Mouse (Mus musculus) ES-E14 (cell line): ENCODE measurements at regions not wholly inside any gene's neighbourhood (a gene's known extent, or its start where the extent isn't known, plus 50 kb on each side); places are given as distances from the start of the nearest gene placed in this dataset.

Source experiments
- DNase-seq: peaks from one replicate; pipeline ENCODE4 v3.0.0-alpha.2; 2013; ENCODE audit warnings: low read depth, low spot score
- H3K27ac ChIP-seq: 2 replicates; pipeline ENCODE4 v1.5.1; 2012; ENCODE audit warnings: low read depth, mild to moderate bottlenecking, low read length, moderate library complexity, mixed read lengths; ENCODE audit not compliant: poor library complexity, insufficient read depth, severe bottlenecking
- H3K36me3 ChIP-seq: 2 replicates; pipeline ENCODE4 v1.6.1; 2012; ENCODE audit warnings: mild to moderate bottlenecking, low read length, moderate library complexity, mixed read lengths; ENCODE audit not compliant: control insufficient read depth, poor library complexity, insufficient read depth, severe bottlenecking
- H3K4me1 ChIP-seq, 2 experiments: fragments of 150-350 bp in 1 of 2; sonication (generic) in 1 of 2; 2 replicates each; pipeline ENCODE4 v1.6.1; 2012; ENCODE audit warnings: low read length in 2 of 2, mild to moderate bottlenecking in 1 of 2, mixed read lengths in 1 of 2; ENCODE audit not compliant: control insufficient read depth in 2 of 2, insufficient read depth in 2 of 2, poor library complexity in 1 of 2
- H3K4me3 ChIP-seq, 2 experiments: fragments of 150-350 bp in 1 of 2; sonication (generic) in 1 of 2; 2 replicates each; pipeline ENCODE4 v1.5.1; 2012; ENCODE audit warnings: low read length in 2 of 2, low read depth in 1 of 2, mild to moderate bottlenecking in 1 of 2, mixed read lengths in 1 of 2; ENCODE audit not compliant: insufficient read depth in 1 of 2, poor library complexity in 1 of 2, severe bottlenecking in 1 of 2
- H3K9ac ChIP-seq: 2 replicates; pipeline ENCODE4 v1.6.1; 2012; ENCODE audit warnings: low read depth, mild to moderate bottlenecking, low read length, mixed read lengths; ENCODE audit not compliant: poor library complexity, insufficient read depth, severe bottlenecking
- H3K9me3 ChIP-seq: fragments of 150-350 bp; sonication (generic); 2 replicates; pipeline ENCODE4 v1.6.1; 2012; ENCODE audit warnings: low read depth, mild to moderate bottlenecking, low read length; ENCODE audit not compliant: control insufficient read depth, insufficient read depth
- CHD2 ChIP-seq: IDR thresholded peaks from 2 replicates; pipeline ENCODE4 v1.6.1; 2014; ENCODE audit warnings: mild to moderate bottlenecking, low read depth, low read length, inconsistent platforms
- HCFC1 ChIP-seq: IDR thresholded peaks from 2 replicates; pipeline ENCODE4 v1.6.1; 2012; ENCODE audit warnings: low read length, inconsistent platforms, borderline replicate concordance; ENCODE audit not compliant: insufficient read depth
- MAFK ChIP-seq: IDR thresholded peaks from 2 replicates; pipeline ENCODE4 v1.6.1; 2014; ENCODE audit warnings: mild to moderate bottlenecking, low read depth, low read length, inconsistent platforms; ENCODE audit not compliant: insufficient read depth
- ZC3H11A ChIP-seq: IDR thresholded peaks from 2 replicates; pipeline ENCODE4 v1.6.1; 2012; ENCODE audit warnings: low read depth, mild to moderate bottlenecking, inconsistent platforms, low read length, borderline replicate concordance
- ZNF384 ChIP-seq: IDR thresholded peaks from 2 replicates; pipeline ENCODE4 v1.6.1; 2012; ENCODE audit warnings: low read depth, low read length, inconsistent platforms
- in situ Hi-C, 2 experiments: fragments of 600-800 bp; cut with MboI; formaldehyde crosslinking; loops; one replicate each; pipeline ENCODE4 v1.15.1; 2025; ENCODE audit warnings: low sequenced_read_pairs in 2 of 2, inconsistent platforms in 1 of 2; ENCODE audit not compliant: unreplicated experiment in 2 of 2

GRCm38 (mm10) chr17:9540156-9540555, 118.3 kb downstream of the Gm17728 start:
- Histone ChIP-seq H3K36me3 (no peaks in the 10 kb centered on the region), H3K9ac (no peak overlapping the region), H3K27ac (no peak overlapping the region), H3K9me3 (no peaks in the 10 kb centered on the region), H3K4me1 (no peaks in the 10 kb centered on the region), H3K4me3 (no peak overlapping the region)
- DNase-seq = no peak
- TF ChIP-seq ZC3H11A (no peak), HCFC1 (no peak), CHD2 (no peak), MAFK (no peak), ZNF384 (no peak)
- in situ Hi-C loops = no loop called here

- Histone ChIP-seq H3K9ac (no peak overlapping the region), H3K4me3 (no peak overlapping the region), H3K9me3 (no peaks in the 10 kb centered on the region), H3K4me1 (no peaks in the 10 kb centered on the region), H3K36me3 (no peaks in the 10 kb centered on the region), H3K27ac (no peak overlapping the region)
- in situ Hi-C loops = no loop called here
- TF ChIP-seq HCFC1 (no peak), ZNF384 (no peak), CHD2 (no peak), ZC3H11A (no peak), MAFK (no peak)
- no peak for DNase-seq
Measured at GRCm38 (mm10) chr17:9543224-9543797, 121.5 kb downstream of the Gm17728 start.

GRCm38 (mm10) chr17:9557544-9557943, 112.0 kb downstream of the Pabpc6 start:
- H3K27ac ChIP-seq = no peak overlapping the region
- TF ChIP-seq HCFC1 (no peak), ZNF384 (no peak), MAFK (no peak), ZC3H11A (no peak), CHD2 (no peak)
- no peak overlapping the region for H3K4me3 ChIP-seq
- DNase-seq = no peak
- in situ Hi-C loops = no loop called here
- no peaks in the 10 kb centered on the region for H3K36me3 ChIP-seq
- no peaks in the 10 kb centered on the region for H3K4me1 ChIP-seq
- no peaks in the 10 kb centered on the region for H3K9me3 ChIP-seq
- H3K9ac ChIP-seq = no peak overlapping the region

- H3K4me1 ChIP-seq = no peaks in the 10 kb centered on the region
Measured at GRCm38 (mm10) chr17:9566846-9567245, 102.7 kb downstream of the Pabpc6 start.

More at GRCm38 (mm10) chr17:9566846-9567245, 102.7 kb downstream of the Pabpc6 start:
- Histone ChIP-seq H3K9me3 (no peaks in the 10 kb centered on the region), H3K36me3 (no peaks in the 10 kb centered on the region), H3K27ac (no peak overlapping the region), H3K9ac (no peak overlapping the region), H3K4me3 (no peak overlapping the region)
- no peak for DNase-seq
- in situ Hi-C loops = no loop called here
- TF ChIP-seq CHD2 (no peak), ZNF384 (no peak), HCFC1 (no peak), ZC3H11A (no peak), MAFK (no peak)
